ENCODE assay signal across 8 mouse cellular contexts in genomic region chr9:57990438-57991110, GRCm38 (mm10). TPM values are rescaled to one million over a fixed set of nuclear protein-coding genes. Genes with fewer than 3 reads are reported as not detected.
DNase-seq lines count a peak whose midpoint lies in the region; ATAC-seq and TF ChIP-seq lines count a peak whose summit lies in the region.

No protein-coding gene starts in this region.

- H3K4me2 ChIP-seq in hindbrain, postnatal 0 days (ENCODE audit: low read depth, low read length) = no peak overlapping the region
- H3K4me2 ChIP-seq in hindbrain, embryonic 13.5 days = no peak overlapping the region
- no peak overlapping the region for H3K4me2 ChIP-seq in lung, postnatal 0 days (replicated peaks; ENCODE audit: low read depth, low read length)

- no peaks in the 10 kb centered on the region for H3K9me3 ChIP-seq in hindbrain, postnatal 0 days (ENCODE audit: low read length)
- H3K9me3 ChIP-seq in hindbrain, embryonic 13.5 days = no peaks in the 10 kb centered on the region
- H3K9me3 ChIP-seq in lung, postnatal 0 days (ENCODE audit: low read length) = no peaks in the 10 kb centered on the region

- no peak for ATAC-seq in hindbrain, postnatal 0 days
- no peak for ATAC-seq in hindbrain, embryonic 13.5 days (ENCODE audit: low FRiP score)
- ATAC-seq in lung, postnatal 0 days = peak; percentile 59

- H3K27me3 ChIP-seq in hindbrain, postnatal 0 days (ENCODE audit: insufficient read depth, low read length) = no peaks in the 10 kb centered on the region
- H3K27me3 ChIP-seq in hindbrain, embryonic 13.5 days = 0 out of 2 replicates have a peak, but pooled peaks cover 2% of the 10 kb centered on the region
- no peaks in the 10 kb centered on the region for H3K27me3 ChIP-seq in lung, postnatal 0 days (replicated peaks; ENCODE audit: insufficient read depth, low read length)

- DNase-seq in hindbrain, postnatal 0 days (ENCODE audit: low spot score) = peak; percentile 34
- DNase-seq in CD4-positive, CD25-positive, alpha-beta regulatory T cell, adult 2 months (ENCODE audit: low read depth, low spot score) = peak; percentile 75
- DNase-seq in adipocyte (ENCODE audit: low spot score) = peak; percentile 62
- peak; percentile 46 for DNase-seq in embryo, embryonic 11.5 days (ENCODE audit: low read depth, low spot score)
- DNase-seq in lung, postnatal 0 days (ENCODE audit: low spot score) = peak; percentile 67
- no peak for DNase-seq in frontal cortex, postnatal 10 days (ENCODE audit: low spot score in 2 of 2)
- DNase-seq in frontal cortex, postnatal 25 days (ENCODE audit: low spot score in 2 of 2) = no peak

- TF ChIP-seq EP300 in lung, postnatal 0 days (IDR thresholded peaks at IDR 0.05) = no peak

- H3K36me3 ChIP-seq in hindbrain, postnatal 0 days (ENCODE audit: insufficient read depth, low read length) = no peaks in the 10 kb centered on the region
- H3K36me3 ChIP-seq in hindbrain, embryonic 13.5 days = no peaks in the 10 kb centered on the region
- no peaks in the 10 kb centered on the region for H3K36me3 ChIP-seq in lung, postnatal 0 days (ENCODE audit: insufficient read depth, low read length)

- no peak overlapping the region for H3K4me3 ChIP-seq in hindbrain, postnatal 0 days (ENCODE audit: low read length)
- H3K4me3 ChIP-seq in hindbrain, embryonic 13.5 days = no peak overlapping the region
- H3K4me3 ChIP-seq in lung, postnatal 0 days (ENCODE audit: low read depth, low read length) = no peak overlapping the region

- H3K9ac ChIP-seq in hindbrain, postnatal 0 days (replicated peaks; ENCODE audit: low read length) = no peak overlapping the region
- no peak overlapping the region for H3K9ac ChIP-seq in hindbrain, embryonic 13.5 days
- no peak overlapping the region for H3K9ac ChIP-seq in lung, postnatal 0 days (replicated peaks; ENCODE audit: low read depth)

- peak; percentile 71 for TF ChIP-seq CTCF in hindbrain, postnatal 0 days (IDR thresholded peaks at IDR 0.05; ENCODE audit: low read depth)
- TF ChIP-seq CTCF in lung, postnatal 0 days (IDR thresholded peaks at IDR 0.05) = peak; percentile 80

- no peak overlapping the region for H3K27ac ChIP-seq in hindbrain, postnatal 0 days
- no peak overlapping the region for H3K27ac ChIP-seq in hindbrain, embryonic 13.5 days
- no peak overlapping the region for H3K27ac ChIP-seq in lung, postnatal 0 days (ENCODE audit: low read length)

- H3K4me1 ChIP-seq in hindbrain, postnatal 0 days (ENCODE audit: insufficient read depth, low read length) = peaks cover 7% of the 10 kb centered on the region; the same call in 1 of the 2 replicates
- H3K4me1 ChIP-seq in hindbrain, embryonic 13.5 days (replicated peaks) = peaks cover 15% of the 10 kb centered on the region
- no peaks in the 10 kb centered on the region for H3K4me1 ChIP-seq in lung, postnatal 0 days (ENCODE audit: insufficient read depth, low read depth, low read length)

- 45% methylated on average over 10 of the region's 10 CpGs for WGBS in hindbrain, postnatal 0 days
- 41% methylated on average over 10 of the region's 10 CpGs for WGBS in hindbrain, embryonic 13.5 days
- 27% methylated on average over 10 of the region's 10 CpGs for WGBS in lung, postnatal 0 days

RNA-seq across cellular contexts. Expression of gene Cyp11a1, which starts 15.6 kb away (rescaled TPM):
- total RNA-seq in hindbrain, postnatal 0 days (2014; rRNA removed) = 4.1 and 4.3 TPM in 2 replicates
- 1.2 and 1.8 TPM in 2 replicates for polyA plus RNA-seq in hindbrain, postnatal 0 days (2015; fragmentation: Nextera tagmentation; extraction: Ambion mirVana)
- 0.31 and 0.57 TPM in 2 replicates for polyA plus RNA-seq in hindbrain, embryonic 13.5 days (2015; fragmentation: Nextera tagmentation; extraction: Ambion mirVana)
- 1.2 and 1.3 TPM in 2 replicates for polyA plus RNA-seq in lung, postnatal 0 days (2015; fragmentation: Nextera tagmentation; extraction: Ambion mirVana)

RNA-seq across cellular contexts. Expression of gene Sema7a, which starts 50.7 kb away (rescaled TPM):
- total RNA-seq in hindbrain, postnatal 0 days (2014; rRNA removed) = 60.2 and 62.8 TPM in 2 replicates
- polyA plus RNA-seq in hindbrain, postnatal 0 days (2015; fragmentation: Nextera tagmentation; extraction: Ambion mirVana) = 4.0 and 4.9 TPM in 2 replicates
- 2.9 and 4.2 TPM in 2 replicates for polyA plus RNA-seq in hindbrain, embryonic 13.5 days (2015; fragmentation: Nextera tagmentation; extraction: Ambion mirVana)
- 6.2 and 8.4 TPM in 2 replicates for polyA plus RNA-seq in lung, postnatal 0 days (2015; fragmentation: Nextera tagmentation; extraction: Ambion mirVana)

Comparison
In these comparisons a context has a peak if more than half of its experiments do, and no peak if none do; other contexts are left out.
1. DNase-seq: peak in hindbrain, postnatal 0 days (single experiment), CD4-positive, CD25-positive, alpha-beta regulatory T cell, adult 2 months (single experiment), adipocyte (single experiment), embryo, embryonic 11.5 days (single experiment) and lung, postnatal 0 days (single experiment); none in frontal cortex, postnatal 10 days (0 of 2) and frontal cortex, postnatal 25 days (0 of 2).